Mouse (Mus musculus) cerebellum, postnatal 25 days (tissue): ENCODE data around the gene Rufy3.
"Not testable (repeated sequence)": the region's sequence is repeated elsewhere in the genome, so short reads cannot be mapped to it uniquely, and the experiment has no call there.

ENCODE experiments used
- DNase-seq, 2 experiments: peaks; one replicate each; pipeline ENCODE4 v3.0.0; 2021; ENCODE audit warnings: mixed read lengths in 2 of 2

Gene Rufy3

GRCm38 (mm10) chr5:88564501-88565147, at the start of gene Rufy3:
TSS of gene Rufy3 (plus strand) at chr5:88565040.
- DNase-seq: peak; percentile 73 to 82

DNA sequence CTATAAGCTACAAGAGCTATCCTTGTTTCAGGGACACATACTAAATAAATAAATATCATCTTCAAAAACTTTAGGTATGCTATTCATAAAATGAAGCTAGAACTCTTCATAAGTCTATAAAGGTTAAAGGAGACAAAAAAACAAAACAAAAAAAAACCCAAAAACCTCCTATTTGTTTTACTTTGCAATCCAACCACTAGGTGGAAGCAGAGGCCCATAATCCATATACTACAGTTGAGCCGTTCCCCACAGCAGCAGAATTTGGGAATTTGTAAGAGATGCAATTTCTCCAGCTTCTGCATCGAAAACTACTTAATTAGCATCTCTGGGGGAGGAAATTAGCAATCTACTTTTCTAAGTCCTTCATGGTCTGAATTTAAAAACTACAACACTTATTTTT, 45.6 kb upstream of the Rufy3 start:
- DNase-seq: peak in 1 of 2 experiments; percentile 40

GRCm38 (mm10) chr5:88527657-88528056, 37.2 kb upstream of the Rufy3 start, which contains the start of gene Jchain:
TSS of gene Jchain (minus strand) at chr5:88527891.
- no peak for DNase-seq

GRCm38 (mm10) chr5:88530908-88531307, 33.9 kb upstream of the Rufy3 start:
- DNase-seq: no peak

DNA sequence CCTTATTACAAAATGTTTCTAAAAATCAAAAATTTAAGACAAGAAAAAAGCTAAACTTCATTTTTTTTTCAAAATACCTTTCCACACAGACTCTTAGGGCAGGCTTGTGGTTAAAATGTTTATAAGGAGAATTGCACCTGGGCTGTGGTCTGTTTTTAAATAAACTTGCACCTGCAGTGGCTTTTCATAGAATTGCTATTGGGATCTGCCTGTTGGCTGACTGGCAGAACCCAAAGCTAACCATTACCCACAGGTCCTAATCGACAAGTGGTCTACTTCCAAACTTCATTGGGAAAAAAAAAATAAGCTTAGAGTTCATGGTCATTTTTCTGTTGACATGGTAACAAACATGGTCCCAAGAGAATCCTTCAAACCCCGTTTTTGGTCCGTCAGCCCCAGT, 30.1 kb upstream of the Rufy3 start:
- DNase-seq: no peak

- DNase-seq: no peak
Measured at GRCm38 (mm10) chr5:88540845-88541244, 24.0 kb upstream of the Rufy3 start.

DNA sequence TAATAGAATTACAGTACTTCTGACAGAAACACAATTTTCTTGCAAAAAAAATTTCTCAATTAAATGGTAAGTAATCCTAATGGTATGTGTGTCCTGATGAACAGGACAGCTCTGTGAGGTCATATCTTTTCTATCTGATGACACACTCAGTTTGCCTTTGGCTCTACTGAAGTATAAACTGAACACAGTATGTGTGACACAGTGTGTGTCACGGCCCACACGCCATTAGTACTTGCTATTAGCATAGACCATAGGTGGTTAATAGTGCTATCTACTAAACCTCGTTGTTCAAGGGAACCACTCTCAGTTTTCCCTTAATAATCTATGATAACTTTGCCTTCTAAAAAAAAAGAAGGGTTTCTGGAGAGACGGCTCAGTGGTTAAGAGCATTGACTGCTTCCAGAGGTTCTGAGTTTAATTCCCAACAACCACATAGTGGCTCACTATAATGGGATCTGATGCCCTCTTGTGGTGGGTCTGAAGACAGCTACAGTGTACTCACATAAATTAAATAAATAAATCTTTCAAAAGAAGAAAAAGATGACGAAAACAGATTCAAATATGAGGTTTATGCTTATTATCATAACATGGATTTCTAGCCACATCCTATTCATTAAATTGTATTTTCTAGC, 22.1 kb upstream of the Rufy3 start:
- peak in 1 of 2 experiments; percentile 69 for DNase-seq

GRCm38 (mm10) chr5:88544411-88544810, 20.4 kb upstream of the Rufy3 start:
- DNase-seq: not testable (repeated sequence)

DNA sequence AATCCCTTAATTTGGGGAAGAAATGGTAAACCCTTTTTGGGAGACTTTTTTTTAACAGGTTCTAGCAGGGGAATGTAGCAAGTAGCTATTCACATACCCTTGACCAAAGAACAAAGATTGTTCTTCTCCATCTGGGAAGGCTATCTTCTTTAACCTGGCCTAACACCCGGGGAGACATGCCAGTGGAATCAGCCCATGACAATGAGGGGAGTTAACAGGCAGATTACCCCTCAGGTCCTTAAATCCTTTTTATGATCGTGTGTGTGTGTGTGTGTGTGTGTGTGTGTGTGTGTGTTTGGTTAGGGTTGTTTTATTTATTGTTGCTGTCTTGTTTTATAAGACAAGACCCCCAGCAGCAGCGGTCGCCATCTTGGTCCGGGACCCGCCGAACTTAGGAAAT, 19.3 kb upstream of the Rufy3 start:
- DNase-seq: no peak

DNA sequence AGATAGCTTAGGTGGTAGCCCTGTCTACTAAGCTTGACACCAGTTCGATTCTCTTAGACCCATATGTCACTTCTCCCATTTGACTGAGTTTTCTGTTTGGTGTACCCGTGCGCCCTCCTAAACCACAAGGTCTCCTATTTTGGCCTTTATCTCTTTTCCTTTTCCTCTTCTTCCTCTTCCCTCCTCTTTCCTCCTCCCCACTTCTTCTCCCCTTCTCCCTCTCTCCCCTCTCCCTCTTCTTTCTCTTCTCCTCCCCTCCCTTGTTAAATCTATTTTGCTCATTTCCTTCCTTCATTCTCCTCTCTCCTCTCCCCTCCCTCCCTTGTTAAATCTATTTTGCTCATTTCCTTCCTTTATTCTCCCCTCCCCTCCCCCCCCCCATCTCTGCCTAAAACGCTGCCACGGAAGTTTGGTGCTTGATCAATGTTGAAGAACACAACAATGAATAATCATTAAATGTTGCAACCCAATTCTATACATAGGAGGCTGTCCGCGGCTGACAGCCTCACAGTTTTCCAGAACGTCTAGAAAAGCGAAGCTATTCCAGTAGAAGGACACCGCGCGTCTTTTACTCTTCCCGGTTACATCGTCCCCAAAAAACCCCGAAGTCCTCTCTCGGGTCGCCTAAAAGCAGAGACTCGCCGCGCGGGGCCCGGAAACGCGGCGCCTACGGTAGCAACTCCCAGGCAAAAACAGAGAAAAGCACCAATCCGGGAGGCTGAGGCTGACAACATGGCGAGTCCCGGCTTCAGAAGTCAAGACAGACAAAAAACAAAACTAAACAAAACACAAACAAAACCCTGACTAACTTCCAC, 11.4 kb upstream of the Rufy3 start:
- DNase-seq: no peak

DNA sequence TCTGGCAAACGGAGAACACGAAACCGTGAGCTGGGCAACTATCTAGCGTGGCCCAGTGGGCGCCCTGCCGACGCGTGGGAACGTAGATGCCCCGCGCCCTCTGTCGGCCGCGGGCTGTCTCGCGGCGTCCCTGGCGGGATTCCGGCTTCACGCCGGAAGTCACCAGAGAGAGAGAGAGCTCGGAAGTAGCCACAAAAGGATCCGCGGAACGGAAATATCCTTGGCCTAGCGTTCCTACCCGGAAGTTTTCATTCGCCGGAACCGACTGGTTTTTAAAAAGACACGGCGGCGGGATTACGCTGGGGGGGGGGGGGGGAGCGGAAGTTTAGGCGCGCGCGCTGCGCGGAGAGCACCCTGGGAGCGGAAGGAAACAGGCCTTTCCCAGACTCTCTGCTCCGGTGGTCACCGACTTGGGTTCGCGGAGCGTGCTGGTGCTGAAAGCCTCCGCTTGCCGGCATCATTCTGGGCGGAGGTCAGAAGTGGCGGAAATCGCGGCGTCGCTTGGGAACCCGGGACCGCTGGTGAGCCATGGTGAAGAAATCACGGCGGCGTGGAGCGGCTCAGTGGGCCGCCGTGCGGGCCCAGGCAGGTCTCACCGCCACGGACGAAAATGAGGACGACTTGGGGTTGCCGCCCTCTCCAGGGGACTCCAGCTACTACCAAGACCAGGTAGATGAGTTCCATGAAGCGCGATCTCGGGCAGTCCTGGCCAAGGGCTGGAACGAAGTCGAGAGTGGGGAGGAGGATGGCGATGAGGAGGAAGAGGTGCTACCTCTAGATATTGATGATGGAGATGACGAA, 10.6 kb upstream of the Rufy3 start, which contains the start of gene Utp3:
Gene Utp3, plus strand, starts transcription at position 377 of the 801 bp plus-strand sequence.
- peak; percentile 97 to 98 for DNase-seq

DNA sequence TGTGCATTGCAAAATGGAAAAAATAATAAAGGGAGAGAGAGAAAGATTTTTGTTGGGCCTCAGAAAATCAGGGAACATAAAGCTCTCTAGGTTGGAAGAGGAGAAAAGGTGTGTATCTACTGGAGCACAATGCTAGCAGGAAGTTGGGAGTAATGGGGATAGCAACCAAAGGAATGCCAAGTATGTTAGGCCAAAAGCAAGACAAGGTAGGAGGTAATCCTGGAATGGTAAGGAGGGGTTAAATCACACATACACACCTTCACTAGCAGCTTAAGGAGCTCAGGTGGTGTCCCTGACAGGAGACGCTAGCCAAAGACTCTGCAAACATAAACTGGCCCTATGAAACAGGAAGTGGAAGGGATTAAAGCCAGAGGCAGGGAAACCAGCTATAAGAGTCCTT, 5.8 kb upstream of the Rufy3 start:
- no peak for DNase-seq

DNA sequence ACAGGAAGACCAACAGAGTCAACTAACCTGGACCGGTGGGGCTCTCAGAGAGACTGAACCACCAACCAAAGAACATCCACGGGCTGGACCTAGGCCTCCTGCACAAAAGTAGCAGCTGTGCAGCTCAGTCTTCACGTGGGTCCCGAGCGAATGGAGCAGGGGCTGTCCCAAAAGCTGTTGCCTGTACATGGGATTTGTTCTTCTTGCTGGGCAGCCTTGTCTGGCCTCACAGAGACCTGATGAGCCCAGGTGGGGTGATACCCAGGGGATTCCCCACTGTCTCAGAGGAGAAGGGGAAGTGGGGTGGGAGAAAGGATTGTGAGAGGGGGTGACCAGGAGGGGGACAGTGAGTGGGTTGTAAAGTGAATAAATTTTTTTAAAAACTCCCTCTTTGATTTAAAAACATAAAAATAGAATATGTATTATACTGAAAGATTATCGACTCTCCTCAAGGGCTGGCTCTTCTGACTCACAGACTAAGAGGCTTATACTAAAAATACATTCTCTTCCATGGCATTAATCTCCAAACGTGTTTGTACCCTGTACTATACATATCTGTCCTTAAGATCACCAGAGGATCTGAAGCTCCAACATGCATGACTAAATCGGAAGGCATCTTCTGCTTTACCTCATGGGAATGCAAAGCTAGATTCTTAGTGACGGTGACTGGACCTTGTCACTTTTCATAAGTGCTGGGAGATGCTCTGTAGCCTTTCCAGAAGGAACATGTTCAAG, 3.6 kb upstream of the Rufy3 start:
- no peak for DNase-seq

DNA sequence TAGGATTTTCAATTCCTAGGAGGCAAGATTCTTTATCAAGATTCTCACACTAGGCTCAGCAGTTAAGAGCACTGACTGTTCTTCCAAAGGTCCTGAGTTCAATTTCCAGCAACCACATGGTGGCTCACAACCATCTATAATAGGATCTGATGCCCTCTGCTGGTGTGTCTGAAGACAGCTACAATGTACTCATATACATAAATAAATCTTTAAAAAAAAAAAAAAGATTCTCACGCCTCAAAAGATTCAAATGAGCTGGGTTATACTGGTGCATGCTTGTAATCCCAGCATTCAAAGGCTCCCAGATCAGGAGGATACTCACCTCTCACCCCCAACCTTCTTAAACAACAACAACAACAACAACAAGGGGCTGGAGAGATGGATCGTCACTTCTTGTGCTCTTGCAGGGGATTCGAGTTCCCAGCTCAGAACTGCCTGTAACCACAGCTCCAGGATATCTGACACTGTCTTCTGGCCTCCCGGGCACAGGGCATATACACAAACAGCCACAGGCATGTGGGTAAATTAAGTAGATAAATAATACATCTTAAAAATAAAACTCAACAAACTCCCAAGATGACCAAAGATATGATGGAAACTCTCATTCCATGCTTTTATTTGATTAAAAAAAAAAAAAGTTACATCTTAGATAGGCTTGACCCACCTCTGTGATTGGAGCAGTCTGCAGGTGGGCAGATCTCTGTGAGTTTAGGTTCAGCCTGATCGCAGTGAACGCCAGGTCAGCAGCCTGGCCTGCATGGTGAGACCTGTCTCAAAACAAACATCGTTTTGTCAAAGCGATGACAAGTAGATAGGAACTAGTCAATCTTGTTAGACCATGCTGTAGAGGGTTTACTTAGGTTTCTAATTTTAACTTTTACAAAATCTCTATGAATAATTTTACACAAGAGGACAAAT, 1.7 kb upstream of the Rufy3 start:
- no peak for DNase-seq

GRCm38 (mm10) chr5:88565148-88566033, 551 bp downstream of the Rufy3 start:
- peak; percentile 80 to 86 for DNase-seq

DNA sequence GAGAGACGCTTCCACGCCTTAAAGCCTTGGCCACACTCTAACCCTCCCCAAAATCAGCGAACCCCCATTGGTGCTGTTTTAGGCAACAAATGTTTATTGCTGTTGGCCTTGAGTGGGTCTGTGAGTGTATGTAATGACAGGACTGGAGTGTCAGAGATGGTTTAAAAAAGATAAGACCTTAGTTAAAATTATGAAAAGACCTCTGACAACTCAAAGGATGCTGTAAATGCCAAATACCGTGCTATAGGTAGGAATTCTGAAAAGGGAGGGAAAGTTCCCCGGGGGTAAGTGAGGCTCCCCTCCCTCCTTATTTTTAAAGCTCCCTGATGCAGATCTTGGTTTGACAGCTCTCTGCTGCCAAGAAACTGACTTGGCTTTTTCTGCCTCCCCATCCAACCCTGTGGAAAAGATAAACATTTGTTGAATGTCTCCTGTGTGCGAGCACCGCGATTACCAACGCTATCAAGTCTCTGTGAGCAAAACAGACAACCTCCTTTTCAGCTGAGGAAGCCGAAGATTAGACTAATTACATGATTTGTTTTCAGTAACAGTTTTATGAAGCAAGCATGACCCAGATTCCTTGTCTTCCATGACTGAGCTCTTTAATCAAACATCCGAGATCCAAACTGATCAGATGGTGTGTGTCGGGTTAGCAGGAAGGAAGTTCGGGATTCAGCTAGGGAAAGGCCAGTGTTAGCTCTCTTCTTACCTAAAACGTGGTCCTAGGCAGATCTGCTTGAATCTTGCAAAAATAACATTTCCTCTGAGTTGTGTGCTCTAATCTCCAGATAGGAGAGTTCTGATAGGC, 1.4 kb downstream of the Rufy3 start:
- no peak for DNase-seq

DNA sequence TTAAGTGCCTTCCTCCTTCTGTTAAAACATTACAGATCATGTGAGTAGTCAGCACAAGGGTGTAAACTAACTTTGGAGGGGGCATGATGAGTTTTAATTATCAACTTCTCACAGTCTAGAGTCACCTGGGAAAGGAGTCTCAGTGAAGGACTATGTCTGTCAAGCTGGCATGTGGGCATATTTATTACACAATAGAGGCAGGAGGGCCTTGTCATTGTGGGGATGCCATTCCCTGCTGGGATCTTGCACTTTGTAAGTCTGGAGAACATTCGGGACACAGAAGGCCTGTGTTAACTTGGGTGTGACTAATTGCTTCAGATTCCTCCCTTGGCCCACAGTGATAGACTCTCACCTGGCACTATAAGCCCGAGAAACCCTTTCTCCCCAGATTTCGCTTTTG, 4.7 kb downstream of the Rufy3 start:
- no peak for DNase-seq

GRCm38 (mm10) chr5:88574829-88575228, 10.0 kb downstream of the Rufy3 start:
- no peak for DNase-seq
